Mouse (Mus musculus) liver, embryonic 11.5 days (tissue): ENCODE results near the gene Mapk12. TPM values are rescaled to one million over a fixed set of nuclear protein-coding genes. Genes with fewer than 3 reads are reported as not detected.
A peak's percentile ranks its signal among the peaks of the same experiment; 100 is the strongest.

Experiments used
- ATAC-seq: fragments of 200-750 bp; cut with Nextera tagmentation; replicated peaks from 2 replicates; pipeline ENCODE4 v1.8.0; 2017; ENCODE audit warnings: moderate number of reproducible peaks, mild to moderate bottlenecking, moderate TSS enrichment, moderate library complexity; ENCODE audit not compliant: low FRiP score
- DNase-seq: peaks from one replicate; pipeline ENCODE4 v3.0.0-alpha.2; 2017; ENCODE audit warnings: low spot score
- H3K27ac ChIP-seq: fragments of 300-500 bp; sonication (generic); 2 replicates; pipeline ENCODE4 v1.5.1; 2014; ENCODE audit warnings: mild to moderate bottlenecking, low read depth, low read length, control low read depth
- H3K27me3 ChIP-seq: fragments of 300-500 bp; sonication (generic); replicated peaks from 2 replicates; pipeline ENCODE4 v1.6.1; 2014; ENCODE audit warnings: low read length, mixed read lengths; ENCODE audit not compliant: control insufficient read depth, insufficient read depth
- H3K36me3 ChIP-seq: fragments of 300-500 bp; sonication (generic); 2 replicates; pipeline ENCODE4 v1.6.1; 2014; ENCODE audit warnings: mild to moderate bottlenecking, low read length, moderate library complexity, mixed read lengths; ENCODE audit not compliant: control insufficient read depth, insufficient read depth
- H3K4me1 ChIP-seq: fragments of 300-500 bp; sonication (generic); replicated peaks from 2 replicates; pipeline ENCODE4 v1.6.1; 2014; ENCODE audit warnings: low read length, mixed read lengths; ENCODE audit not compliant: control insufficient read depth, insufficient read depth
- H3K4me2 ChIP-seq: fragments of 300-500 bp; sonication (generic); 2 replicates; pipeline ENCODE4 v1.6.1; 2014; ENCODE audit warnings: mild to moderate bottlenecking, control low read depth, moderate library complexity
- H3K4me3 ChIP-seq: fragments of 300-500 bp; sonication (generic); 2 replicates; pipeline ENCODE4 v1.5.1; 2014; ENCODE audit warnings: low read depth, low read length, control low read depth
- H3K9ac ChIP-seq: fragments of 300-500 bp; sonication (generic); 2 replicates; pipeline ENCODE4 v1.6.1; 2014; ENCODE audit warnings: low read depth, low read length, control low read depth
- H3K9me3 ChIP-seq: fragments of 300-500 bp; sonication (generic); 2 replicates; pipeline ENCODE4 v1.6.1; 2016; ENCODE audit warnings: low read length, inconsistent platforms, mixed read lengths; ENCODE audit not compliant: control insufficient read depth
- WGBS: fragments of 180-500 bp; shearing (Covaris S2); extraction: QIAGEN DNeasy Blood & Tissue Kit; methylation state at CpG from one replicate; pipeline ENCODE4 v1.1.7; 2014; 5-methylcytosine and 5-hydroxymethylcytosine counted together
- microRNA-seq: library from miRNA; unstranded; fragments of <30 nt; microRNA quantifications from one replicate; pipeline ENCODE4, GENCODE M21; 2017; ENCODE audit warnings: borderline number of aligned reads
- polyA plus RNA-seq: library from polyadenylated mRNA; unstranded; fragments of >200 nt; fragmentation: Nextera tagmentation; extraction: Ambion mirVana; gene quantifications from 2 replicates; pipeline ENCODE4 v1.2.1, GENCODE M21; 2014

Mapk12 gene
- polyA plus RNA-seq, 1 experiment from 2014 or later: 4.8 TPM

- H3K4me1 ChIP-seq: peaks cover 13% of the 10 kb centered on the region
- WGBS: 2% methylated on average over 37 of the region's 38 CpGs
- ATAC-seq (peak; percentile 90), DNase-seq (peak; percentile 86)
- H3K4me3 ChIP-seq: peak within 1 kb of the TSS; percentile 89
- H3K4me2 ChIP-seq: peak within 1 kb of the TSS; percentile 78
- H3K27me3 ChIP-seq: no peaks in the 10 kb centered on the region
- peak within 1 kb of the TSS; percentile 95 for H3K9ac ChIP-seq
- peaks cover 17% of the 10 kb centered on the region for H3K36me3 ChIP-seq
- H3K9me3 ChIP-seq: no peaks in the 10 kb centered on the region
- H3K27ac ChIP-seq: peak within 1 kb of the TSS; percentile 75
Measured at GRCm38 (mm10) chr15:89088607-89089247, 51.8 kb downstream of the Mapk12 start, which contains the start of gene Selenoo. Gene Selenoo, plus strand, starts transcription at chr15:89089084.

GRCm38 (mm10) chr15:89084826-89085225 is 55.7 kb downstream of the Mapk12 start:
- Histone ChIP-seq H3K4me2 (no peak overlapping the region), H3K27me3 (no peaks in the 10 kb centered on the region), H3K9me3 (no peaks in the 10 kb centered on the region), H3K27ac (no peak overlapping the region), H3K9ac (no peak overlapping the region), H3K4me1 (peaks cover 8% of the 10 kb centered on the region), H3K4me3 (no peak overlapping the region), H3K36me3 (peaks cover 20% of the 10 kb centered on the region)
- 92% methylated on average over 2 of the region's 2 CpGs for WGBS
- ATAC-seq: no peak
- no peak for DNase-seq

- WGBS: 88% methylated on average over 1 of the region's 1 CpGs
- Histone ChIP-seq H3K9ac (no peak overlapping the region), H3K9me3 (no peaks in the 10 kb centered on the region), H3K4me1 (peaks cover 6% of the 10 kb centered on the region), H3K4me3 (no peak overlapping the region), H3K27me3 (no peaks in the 10 kb centered on the region), H3K27ac (no peak overlapping the region), H3K4me2 (no peak overlapping the region), H3K36me3 (peaks cover 20% of the 10 kb centered on the region)
- DNase-seq (no peak), ATAC-seq (no peak)
Measured at GRCm38 (mm10) chr15:89083906-89084305, 56.6 kb downstream of the Mapk12 start.

Small RNA genes within 50 kb of the gene (microRNA-seq; reads per million reads assigned to microRNA genes)
- gene Mir6958 (3.2 reads per million), gene Mir7118 (not detected)

Other genes with a start within 250 kb of the Mapk12 start
- not detected in 2 replicates for gene Ttll8, start 186.3 kb downstream of the Mapk12 start, polyA plus RNA-seq
- not detected in 2 replicates for gene Mlc1, start 161.7 kb downstream of the Mapk12 start, polyA plus RNA-seq
- gene Mov10l1, start 157.8 kb downstream of the Mapk12 start, polyA plus RNA-seq: 0.18 and 0.65 TPM in 2 replicates
- 0.08 and 0.21 TPM in 2 replicates for gene Panx2, start 81.0 kb downstream of the Mapk12 start, polyA plus RNA-seq
- gene Trabd, start 65.6 kb downstream of the Mapk12 start, polyA plus RNA-seq: 33.5 and 34.8 TPM in 2 replicates
- 12.6 and 16.3 TPM in 2 replicates for gene Selenoo, start 51.6 kb downstream of the Mapk12 start, polyA plus RNA-seq
- gene Tubgcp6, start 17.6 kb downstream of the Mapk12 start, polyA plus RNA-seq: 18.4 and 21.8 TPM in 2 replicates
- gene Hdac10, start 12.0 kb downstream of the Mapk12 start, polyA plus RNA-seq: 21.1 and 22.7 TPM in 2 replicates
- 3.3 and 4.4 TPM in 2 replicates for gene Mapk11, start 8.9 kb upstream of the Mapk12 start, polyA plus RNA-seq
- 70.5 and 78.3 TPM in 2 replicates for gene Plxnb2, start 40.1 kb upstream of the Mapk12 start, polyA plus RNA-seq
- gene Dennd6b, start 55.8 kb upstream of the Mapk12 start, polyA plus RNA-seq: 9.5 and 10.5 TPM in 2 replicates
- gene Ppp6r2, start 70.8 kb upstream of the Mapk12 start, polyA plus RNA-seq: 25.0 and 31.6 TPM in 2 replicates
- 51.4 and 52.2 TPM in 2 replicates for gene Sbf1, start 174.6 kb upstream of the Mapk12 start, polyA plus RNA-seq
- 6.6 and 7.0 TPM in 2 replicates for gene Adm2, start 182.0 kb upstream of the Mapk12 start, polyA plus RNA-seq
- 2.0 and 2.7 TPM in 2 replicates for gene Miox, start 193.7 kb upstream of the Mapk12 start, polyA plus RNA-seq
- 44.1 and 46.0 TPM in 2 replicates for gene Lmf2, start 215.0 kb upstream of the Mapk12 start, polyA plus RNA-seq
- gene Ncaph2, start 215.0 kb upstream of the Mapk12 start, polyA plus RNA-seq: 163 TPM in 2 replicates
- 8.1 and 9.7 TPM in 2 replicates for gene Sco2, start 233.1 kb upstream of the Mapk12 start, polyA plus RNA-seq
- gene Tymp, start 236.3 kb upstream of the Mapk12 start, polyA plus RNA-seq: 1.5 and 1.8 TPM in 2 replicates
- gene Odf3b, start 238.6 kb upstream of the Mapk12 start, polyA plus RNA-seq: 0.43 and 0.71 TPM in 2 replicates
- gene Klhdc7b, start 244.2 kb upstream of the Mapk12 start, polyA plus RNA-seq: not detected in 2 replicates